Mouse (Mus musculus): ENCODE data around the gene Gm26661.

Gene Gm26661

GRCm38 (mm10) chr14:7791532-7792159 lies at the start of gene Gm26661:
TSS of gene Gm26661 (plus strand) at chr14:7791587.
- DNase-seq: peak; percentile 79

GRCm38 (mm10) chr14:7748944-7749763 lies 42.2 kb upstream of the Gm26661 start:
- DNase-seq: no peak

DNA sequence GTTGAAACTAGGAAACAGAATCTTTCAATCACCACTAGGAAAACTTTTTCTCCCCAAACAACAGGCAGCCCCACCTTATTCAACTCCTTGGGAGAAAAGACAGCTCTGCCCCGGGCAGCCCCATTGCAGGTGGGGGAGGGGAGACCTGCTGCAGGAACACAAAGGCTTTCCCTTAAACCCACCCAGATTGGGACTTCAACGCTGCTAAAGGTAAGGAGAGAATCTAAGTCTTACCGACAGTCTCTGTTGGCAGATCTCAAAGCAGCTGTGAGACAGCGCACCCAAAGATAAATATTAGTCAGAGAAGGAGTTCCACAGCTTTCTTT lies 41.7 kb upstream of the Gm26661 start:
- no peak for DNase-seq

DNA sequence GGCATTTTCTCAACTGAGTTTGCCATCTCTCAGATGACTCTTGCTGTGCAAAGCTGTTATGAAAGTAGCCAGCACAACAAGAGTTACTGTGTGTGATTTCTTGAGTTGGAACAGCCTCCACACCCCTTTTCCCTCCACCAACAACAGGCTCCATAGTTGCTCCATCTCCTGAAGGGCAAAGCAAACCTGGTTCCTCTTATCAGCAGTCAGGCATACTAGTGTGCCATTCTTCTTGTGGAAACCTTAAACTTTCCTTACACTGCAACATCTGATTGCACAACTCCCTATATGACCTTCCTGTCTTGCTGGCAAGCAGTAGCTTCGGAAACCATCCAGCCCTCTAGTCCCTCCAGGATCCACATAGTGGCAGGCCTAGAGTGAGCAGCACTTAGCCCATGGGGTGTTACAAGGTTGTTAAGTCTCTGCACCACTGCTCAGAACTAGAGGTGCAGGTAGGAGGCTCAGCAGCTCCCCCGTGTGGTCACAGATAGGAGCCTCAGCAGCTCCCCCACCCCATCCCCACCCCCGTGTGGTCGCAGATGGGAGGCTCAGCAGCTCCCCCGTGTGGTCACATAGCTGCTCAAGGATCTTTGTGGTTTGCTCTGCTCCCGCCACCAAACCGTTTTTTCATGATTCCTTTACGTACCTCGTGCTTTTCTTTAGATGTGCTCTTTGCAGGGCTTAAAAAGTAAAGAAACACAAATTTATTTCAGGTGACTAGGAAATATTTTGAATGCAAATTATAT lies 25.6 kb upstream of the Gm26661 start:
- DNase-seq: peak; percentile 44

GRCm38 (mm10) chr14:7773714-7774389 lies 17.5 kb upstream of the Gm26661 start:
- peak; percentile 53 for DNase-seq

GRCm38 (mm10) chr14:7786073-7786472 lies 5.3 kb upstream of the Gm26661 start:
- no peak for DNase-seq

GRCm38 (mm10) chr14:7789266-7790030 lies 1.9 kb upstream of the Gm26661 start:
- DNase-seq: no peak

GRCm38 (mm10) chr14:7791061-7791531 lies 291 bp upstream of the Gm26661 start:
- DNase-seq: no peak

- DNase-seq: no peak
Observed at GRCm38 (mm10) chr14:7795961-7796360, 4.6 kb downstream of the Gm26661 start.

DNA sequence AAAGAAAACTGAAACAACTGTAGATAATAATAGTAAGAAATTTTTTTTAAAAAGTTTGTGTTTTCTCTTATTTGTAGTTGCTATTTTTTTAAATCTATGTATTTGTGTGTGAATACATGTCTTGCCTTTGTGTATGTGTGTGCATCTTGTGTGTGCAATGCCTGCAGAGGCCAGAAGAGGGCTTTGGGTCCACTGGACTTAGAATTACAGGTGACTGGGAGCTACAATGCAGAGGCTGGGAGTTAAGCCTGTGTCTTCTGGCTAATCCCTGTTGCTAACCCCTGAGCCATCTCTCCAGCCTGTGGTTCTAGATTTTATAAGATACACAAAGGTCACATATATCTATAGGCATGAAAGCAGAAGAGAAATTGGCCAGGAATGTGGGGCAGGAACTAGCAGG lies 9.2 kb downstream of the Gm26661 start:
- no peak for DNase-seq

- peak; percentile 25 for DNase-seq
Observed at GRCm38 (mm10) chr14:7801831-7802230, 10.4 kb downstream of the Gm26661 start.

GRCm38 (mm10) chr14:7803874-7804557 lies 12.6 kb downstream of the Gm26661 start:
- DNase-seq: no peak

DNA sequence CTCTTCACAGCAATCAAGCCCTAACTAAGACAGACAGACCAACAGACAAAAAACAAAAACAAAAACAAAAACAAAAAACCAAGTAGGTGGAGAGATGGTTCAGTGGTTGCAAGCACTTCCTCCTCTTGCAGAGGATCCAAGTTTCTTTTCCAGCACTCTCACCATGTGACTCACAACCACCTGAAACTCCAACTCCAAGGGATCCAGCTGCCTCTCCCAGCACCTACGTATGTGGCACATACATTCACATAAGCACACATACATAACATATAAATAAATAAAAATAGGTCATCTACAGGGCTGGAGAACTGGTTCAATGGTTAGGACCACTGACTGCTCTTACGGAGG lies 13.1 kb downstream of the Gm26661 start:
- DNase-seq: no peak

GRCm38 (mm10) chr14:7807711-7808110 lies 16.3 kb downstream of the Gm26661 start:
- DNase-seq: no peak

DNA sequence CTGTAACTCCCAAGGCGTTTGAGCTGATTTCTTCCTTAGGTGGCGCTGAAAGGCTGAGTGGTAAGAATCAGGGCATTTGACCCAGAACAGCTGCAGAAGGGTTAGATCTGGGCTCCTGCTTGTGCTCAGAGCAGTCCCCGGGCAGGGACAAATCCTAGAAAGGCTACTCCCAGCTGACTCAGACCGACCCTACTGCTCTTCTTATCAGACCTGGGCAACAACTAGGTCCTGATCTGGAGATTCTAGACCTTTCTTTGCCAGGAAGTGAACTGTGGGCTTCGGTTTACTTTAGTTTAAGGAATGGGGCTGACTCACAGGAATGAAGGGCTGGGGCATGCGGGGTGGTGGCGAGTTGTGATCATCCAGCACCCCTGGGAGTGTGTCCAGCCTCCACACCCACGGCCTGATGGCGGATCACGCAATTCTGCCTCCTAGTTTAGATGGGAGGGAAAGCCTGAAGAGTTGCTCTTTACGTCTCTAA lies 17.2 kb downstream of the Gm26661 start:
- DNase-seq: no peak

DNA sequence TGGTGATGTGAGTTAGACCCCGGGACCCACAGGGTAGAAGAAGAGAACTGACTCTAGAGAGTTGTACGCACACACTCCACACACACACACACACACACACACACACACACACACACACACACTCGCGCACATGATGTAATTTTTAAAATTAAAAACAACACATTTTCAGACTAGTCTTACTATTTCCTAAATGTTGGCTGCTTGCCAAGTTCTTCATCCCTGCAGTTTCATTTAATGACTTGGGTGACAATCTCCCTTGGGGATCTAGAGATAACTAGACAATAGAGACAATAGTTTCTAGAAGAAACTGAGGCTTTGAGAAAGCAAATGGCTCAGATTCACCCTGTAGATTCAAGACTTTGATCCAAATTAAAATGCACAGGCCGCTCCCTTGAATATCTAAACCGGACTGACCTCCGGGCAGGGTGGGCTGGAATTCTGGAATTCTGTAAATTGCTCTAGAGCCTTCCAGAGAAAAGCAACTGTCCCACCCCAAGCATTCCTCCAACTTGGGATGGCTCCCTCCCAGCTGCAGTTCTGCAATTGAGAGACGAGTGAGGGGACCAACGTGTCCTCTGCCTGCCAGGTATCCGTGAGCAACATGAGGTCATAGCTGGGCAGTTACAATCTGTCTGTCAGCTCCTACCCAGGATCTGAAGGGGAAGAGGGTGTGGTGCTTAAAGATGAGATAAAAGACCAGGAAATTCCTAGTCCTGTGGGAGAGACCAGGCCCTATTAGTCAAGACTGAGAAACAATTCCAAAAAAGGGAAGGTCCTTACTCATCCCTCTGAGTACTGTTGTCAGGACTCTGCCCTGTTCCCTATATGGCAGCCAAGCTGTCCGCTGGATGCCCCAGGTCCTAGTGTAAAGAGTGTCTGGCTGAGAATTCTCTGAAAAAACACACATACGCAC lies 17.9 kb downstream of the Gm26661 start:
- no peak for DNase-seq

DNA sequence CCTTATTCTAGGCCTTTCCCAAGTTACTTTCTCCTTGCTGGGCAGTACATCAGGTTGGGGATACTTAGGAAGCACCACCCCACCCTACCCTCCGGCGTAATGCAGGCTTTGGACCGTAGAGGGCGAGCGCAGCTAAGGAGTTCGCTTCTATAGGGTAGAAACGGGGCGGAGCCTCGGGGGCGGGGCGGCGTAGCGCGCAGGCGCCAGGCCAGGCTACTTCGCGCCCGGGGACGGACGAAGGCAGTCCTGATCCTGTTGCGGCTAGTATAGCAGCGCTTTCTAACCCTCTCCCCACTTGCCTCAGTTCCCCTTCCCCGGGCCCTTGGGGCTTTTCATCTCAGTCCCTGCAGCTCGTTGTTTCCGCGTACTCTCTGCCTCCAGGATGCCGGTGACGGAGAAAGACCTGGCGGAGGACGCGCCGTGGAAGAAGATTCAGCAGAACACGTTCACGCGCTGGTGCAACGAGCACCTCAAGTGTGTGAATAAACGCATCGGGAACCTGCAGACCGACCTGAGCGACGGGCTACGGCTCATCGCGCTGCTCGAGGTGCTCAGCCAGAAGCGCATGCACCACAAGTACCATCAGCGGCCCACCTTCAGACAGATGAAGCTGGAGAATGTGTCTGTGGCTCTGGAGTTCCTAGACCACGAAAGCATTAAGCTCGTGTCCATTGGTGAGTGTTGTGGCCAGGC lies 26.5 kb downstream of the Gm26661 start, which contains the start of gene Flnb:
Flnb (plus strand) TSS at position 188 of the 693 bp plus-strand sequence.
- peak; percentile 94 for DNase-seq

- DNase-seq: peak; percentile 53
Observed at GRCm38 (mm10) chr14:7818463-7819121, 27.2 kb downstream of the Gm26661 start.

DNA sequence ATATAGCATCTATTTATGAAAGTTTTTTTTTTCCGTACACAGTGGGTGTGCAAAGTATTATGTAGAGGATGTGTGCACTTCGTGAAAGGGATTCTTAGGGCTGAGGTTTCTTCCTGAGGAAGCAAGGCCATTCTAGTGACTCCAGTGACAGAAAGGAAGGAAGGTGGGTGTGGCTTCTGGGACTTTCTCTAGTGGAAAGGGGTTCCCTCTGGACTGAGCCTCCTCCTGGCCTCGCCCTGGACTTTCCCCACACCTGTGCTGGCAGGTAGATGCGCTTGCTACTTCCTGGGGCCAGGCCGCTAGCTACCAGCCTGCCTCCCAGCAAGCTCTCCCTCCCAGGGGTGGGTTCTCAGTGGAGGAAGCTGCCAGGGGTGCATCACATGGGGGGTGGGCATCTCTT lies 28.1 kb downstream of the Gm26661 start:
- DNase-seq: peak; percentile 41
